ENCODE assay signal across 11 mouse cellular contexts in genomic region chr2:74747006-74747405, GRCm38 (mm10). TPM values are rescaled to one million over a fixed set of nuclear protein-coding genes. Genes with fewer than 3 reads are reported as not detected.
DNase-seq lines count a peak whose midpoint lies in the region; ATAC-seq and TF ChIP-seq lines count a peak whose summit lies in the region.
"Had no signal": no experiment of that assay in that cellular context is flagged by ENCODE, and none has a peak within 500 bp of the region (broad histone marks: within the 10 kb centered on the region; RNA-seq: fewer than 3 reads in every experiment).

No protein-coding gene starts in this region.

- peak; percentile 68 for DNase-seq in embryo, embryonic 10 days (ENCODE audit: low spot score)
- no peak for DNase-seq in embryo, embryonic 10.5 days (ENCODE audit: low spot score)
- no peak for DNase-seq in lung, embryonic 14.5 days
- DNase-seq in lung, postnatal 14 days, result no peak
- DNase-seq in stomach, postnatal 0 days (ENCODE audit: low spot score), result no peak
- DNase-seq in MN1 (ENCODE audit: low spot score), result no peak
- no peak for DNase-seq in forebrain, embryonic 10.5 days (ENCODE audit: extremely low spot score, low spot score)

- no peaks in the 10 kb centered on the region for H3K36me3 ChIP-seq in lung, embryonic 14.5 days (ENCODE audit: insufficient read depth)
- no peaks in the 10 kb centered on the region for H3K36me3 ChIP-seq in intestine, postnatal 0 days (ENCODE audit: control insufficient read depth, insufficient read depth)
- H3K36me3 ChIP-seq in stomach, postnatal 0 days (ENCODE audit: control insufficient read depth, insufficient read depth, low read length), result no peaks in the 10 kb centered on the region
- no peaks in the 10 kb centered on the region for H3K36me3 ChIP-seq in forebrain, embryonic 10.5 days (replicated peaks)

- peaks cover 99% of the 10 kb centered on the region for H3K27me3 ChIP-seq in lung, embryonic 14.5 days (ENCODE audit: insufficient read depth, low read length)
- H3K27me3 ChIP-seq in intestine, postnatal 0 days (replicated peaks; ENCODE audit: control insufficient read depth, insufficient read depth, low read length), result peaks cover 88% of the 10 kb centered on the region
- peaks cover 50% of the 10 kb centered on the region for H3K27me3 ChIP-seq in stomach, postnatal 0 days (ENCODE audit: control insufficient read depth, insufficient read depth, low read length)
- H3K27me3 ChIP-seq in forebrain, embryonic 10.5 days (ENCODE audit: poor library complexity, severe bottlenecking), result peaks cover 100% of the 10 kb centered on the region

- no peak for ATAC-seq in lung, embryonic 14.5 days (ENCODE audit: insufficient read depth)
- ATAC-seq in intestine, postnatal 0 days, result no peak
- 0 out of 2 replicates have a peak, but pooled peaks have one; percentile 26 for ATAC-seq in stomach, postnatal 0 days (ENCODE audit: low FRiP score, low TSS enrichment)
- ATAC-seq: inflammation-experienced regulatory T-cells, adult 6 months had no signal

- no peak for TF ChIP-seq EP300 in stomach, postnatal 0 days (optimal IDR thresholded peaks at IDR 0.05)

- no peak overlapping the region; the same call in 1 of the 2 replicates for H3K4me2 ChIP-seq in lung, embryonic 14.5 days
- H3K4me2 ChIP-seq in intestine, postnatal 0 days (replicated peaks; ENCODE audit: low read depth), result peak overlapping the region; percentile 17; the same call in 1 of the 2 replicates
- no peak overlapping the region for H3K4me2 ChIP-seq in stomach, postnatal 0 days (replicated peaks; ENCODE audit: low read depth)

- TF ChIP-seq CTCF in lung, embryonic 14.5 days (IDR thresholded peaks at IDR 0.05; ENCODE audit: low read depth), result no peak
- no peak for TF ChIP-seq CTCF in intestine, postnatal 0 days (IDR thresholded peaks at IDR 0.05; ENCODE audit: low read depth)
- no peak for TF ChIP-seq CTCF in stomach, postnatal 0 days (IDR thresholded peaks at IDR 0.05; ENCODE audit: low read depth)

- WGBS in lung, embryonic 14.5 days, result 4% methylated on average over 24 of the region's 24 CpGs
- 20% methylated on average over 24 of the region's 24 CpGs for WGBS in intestine, postnatal 0 days
- whole genome bisulfite sequencing in stomach, postnatal 0 days, result 10% methylated on average over 24 of the region's 24 CpGs
- WGBS in forebrain, embryonic 10.5 days, result under 1% methylated on average over 24 of the region's 24 CpGs

- H3K4me1 ChIP-seq in lung, embryonic 14.5 days (ENCODE audit: insufficient read depth), result no peaks in the 10 kb centered on the region
- no peaks in the 10 kb centered on the region for H3K4me1 ChIP-seq in intestine, postnatal 0 days (replicated peaks; ENCODE audit: control insufficient read depth, insufficient read depth, low read length)
- no peaks in the 10 kb centered on the region; the same call in 1 of the 2 replicates for H3K4me1 ChIP-seq in stomach, postnatal 0 days (replicated peaks; ENCODE audit: control insufficient read depth, insufficient read depth)
- peaks cover 24% of the 10 kb centered on the region for H3K4me1 ChIP-seq in forebrain, embryonic 10.5 days

- H3K9me3 ChIP-seq in lung, embryonic 14.5 days (ENCODE audit: low read depth, low read length), result no peaks in the 10 kb centered on the region
- no peaks in the 10 kb centered on the region for H3K9me3 ChIP-seq in intestine, postnatal 0 days (ENCODE audit: control insufficient read depth)
- H3K9me3 ChIP-seq in stomach, postnatal 0 days (ENCODE audit: control insufficient read depth, low read length), result no peaks in the 10 kb centered on the region
- H3K9me3 ChIP-seq in forebrain, embryonic 10.5 days, result no peaks in the 10 kb centered on the region

- no peak overlapping the region for H3K9ac ChIP-seq in lung, embryonic 14.5 days
- H3K9ac ChIP-seq in intestine, postnatal 0 days (ENCODE audit: low read depth, low read length), result no peak overlapping the region
- H3K9ac ChIP-seq in stomach, postnatal 0 days (ENCODE audit: low read length), result no peak overlapping the region

- no peak overlapping the region for H3K27ac ChIP-seq in lung, embryonic 14.5 days (ENCODE audit: low read depth)
- H3K27ac ChIP-seq in intestine, postnatal 0 days (ENCODE audit: low read depth, low read length), result no peak overlapping the region
- H3K27ac ChIP-seq in stomach, postnatal 0 days (replicated peaks), result no peak overlapping the region
- no peak overlapping the region for H3K27ac ChIP-seq in forebrain, embryonic 10.5 days
- H3K27ac ChIP-seq: macrophage had no signal

- peak overlapping the region; percentile 14 for H3K4me3 ChIP-seq in lung, embryonic 14.5 days (ENCODE audit: low read depth, low read length)
- H3K4me3 ChIP-seq in intestine, postnatal 0 days (ENCODE audit: low read depth, low read length), result peak overlapping the region; percentile 16; the same call in 1 of the 2 replicates
- H3K4me3 ChIP-seq in stomach, postnatal 0 days (ENCODE audit: low read depth, low read length), result 0 out of 2 replicates have a peak overlapping the region, but pooled peaks have one; percentile 10
- no peak overlapping the region for H3K4me3 ChIP-seq in forebrain, embryonic 10.5 days

RNA-seq across cellular contexts. Expression of gene Hoxd1, which starts 15.8 kb away (rescaled TPM):
- polyA plus RNA-seq in lung, embryonic 14.5 days (2014; fragmentation: Nextera tagmentation; extraction: Ambion mirVana), result 0.09 TPM in 1 of 2 replicates, not detected in the other
- polyA plus RNA-seq in intestine, postnatal 0 days (2015; fragmentation: Nextera tagmentation; extraction: Ambion mirVana), result not detected in 2 replicates
- polyA plus RNA-seq in stomach, postnatal 0 days (2015; fragmentation: Nextera tagmentation; extraction: Ambion mirVana), result not detected in 2 replicates
- not detected in 2 replicates for polyA plus RNA-seq in forebrain, embryonic 10.5 days (2016; fragmentation: Nextera tagmentation; extraction: Ambion mirVana)
- polyA plus RNA-seq: C2C12; inflammation-experienced regulatory T-cells, adult 6 months; macrophage had no signal

RNA-seq across cellular contexts. Expression of gene Gm28230, which starts 20.5 kb away (rescaled TPM):
- polyA plus RNA-seq in lung, embryonic 14.5 days (2014; fragmentation: Nextera tagmentation; extraction: Ambion mirVana), result not detected in 2 replicates
- polyA plus RNA-seq in intestine, postnatal 0 days (2015; fragmentation: Nextera tagmentation; extraction: Ambion mirVana), result 0.17 TPM in 1 of 2 replicates, not detected in the other
- not detected in 2 replicates for polyA plus RNA-seq in stomach, postnatal 0 days (2015; fragmentation: Nextera tagmentation; extraction: Ambion mirVana)
- polyA plus RNA-seq in forebrain, embryonic 10.5 days (2016; fragmentation: Nextera tagmentation; extraction: Ambion mirVana), result not detected in 2 replicates
- polyA plus RNA-seq: C2C12; inflammation-experienced regulatory T-cells, adult 6 months; macrophage had no signal

RNA-seq across cellular contexts. Expression of gene Hoxd4, which starts 35.3 kb away (rescaled TPM):
- polyA plus RNA-seq in lung, embryonic 14.5 days (2014; fragmentation: Nextera tagmentation; extraction: Ambion mirVana), result not detected in 2 replicates
- polyA plus RNA-seq in intestine, postnatal 0 days (2015; fragmentation: Nextera tagmentation; extraction: Ambion mirVana), result 0.20 and 0.51 TPM in 2 replicates
- polyA plus RNA-seq in stomach, postnatal 0 days (2015; fragmentation: Nextera tagmentation; extraction: Ambion mirVana), result 0.08 and 0.19 TPM in 2 replicates
- not detected in 2 replicates for polyA plus RNA-seq in forebrain, embryonic 10.5 days (2016; fragmentation: Nextera tagmentation; extraction: Ambion mirVana)
- polyA plus RNA-seq: C2C12; inflammation-experienced regulatory T-cells, adult 6 months; macrophage had no signal

RNA-seq across cellular contexts. Expression of gene Hoxd3, which starts 35.3 kb away (rescaled TPM):
- not detected in 2 replicates for polyA plus RNA-seq in lung, embryonic 14.5 days (2014; fragmentation: Nextera tagmentation; extraction: Ambion mirVana)
- polyA plus RNA-seq in intestine, postnatal 0 days (2015; fragmentation: Nextera tagmentation; extraction: Ambion mirVana), result 3.2 and 3.3 TPM in 2 replicates
- polyA plus RNA-seq in stomach, postnatal 0 days (2015; fragmentation: Nextera tagmentation; extraction: Ambion mirVana), result 1.3 and 1.5 TPM in 2 replicates
- 0.10 TPM in 1 of 2 replicates, not detected in the other for polyA plus RNA-seq in forebrain, embryonic 10.5 days (2016; fragmentation: Nextera tagmentation; extraction: Ambion mirVana)
- polyA plus RNA-seq: C2C12; inflammation-experienced regulatory T-cells, adult 6 months; macrophage had no signal

RNA-seq across cellular contexts. Expression of gene Hoxd8, which starts 42.6 kb away (rescaled TPM):
- polyA plus RNA-seq in lung, embryonic 14.5 days (2014; fragmentation: Nextera tagmentation; extraction: Ambion mirVana), result 0.27 and 0.29 TPM in 2 replicates
- polyA plus RNA-seq in intestine, postnatal 0 days (2015; fragmentation: Nextera tagmentation; extraction: Ambion mirVana), result 2.2 and 2.7 TPM in 2 replicates
- 1.3 TPM in 2 replicates for polyA plus RNA-seq in stomach, postnatal 0 days (2015; fragmentation: Nextera tagmentation; extraction: Ambion mirVana)
- polyA plus RNA-seq in forebrain, embryonic 10.5 days (2016; fragmentation: Nextera tagmentation; extraction: Ambion mirVana), result not detected in 2 replicates
- polyA plus RNA-seq: C2C12; inflammation-experienced regulatory T-cells, adult 6 months; macrophage had no signal
